Mouse (Mus musculus) erythroid progenitor cell, adult 5-6 weeks (primary cell): Measurements from ENCODE around the gene Dnajc28. TPM values are rescaled to one million over a fixed set of nuclear protein-coding genes. Genes with fewer than 3 reads are reported as not detected.

Experiments used
- total RNA-seq, 2 experiments: library from RNA; stranded (forward) in 1 of 2; stranded (reverse) in 1 of 2; fragments of 150-400 nt in 1 of 2; fragments of 186-747, 209-891 nt in 1 of 2; gene quantifications; 2 replicates each; pipeline versions ENCODE4 v1.2.3 to v1.2.4; 2015 to 2017; ENCODE audit warnings: low replicate concordance in 2 of 2

Gene Dnajc28
- total RNA-seq, 2 experiments from 2014 or later: 1.3 to 3.5 TPM

Other genes starting within 250 kb of the Dnajc28 start
- gene Ifnar2, start 246.2 kb downstream of the Dnajc28 start, total RNA-seq (2015; ENCODE audit: low replicate concordance): 94.3 and 165 TPM in 2 replicates
- 71.6 and 141 TPM in 2 replicates for gene Ifnar2, start 246.2 kb downstream of the Dnajc28 start, total RNA-seq (2017; ENCODE audit: low replicate concordance)
- gene Gm21970, start 227.3 kb downstream of the Dnajc28 start, total RNA-seq (2015; ENCODE audit: low replicate concordance): 4.7 and 12.6 TPM in 2 replicates
- not detected in 2 replicates for gene Gm21970, start 227.3 kb downstream of the Dnajc28 start, total RNA-seq (2017; ENCODE audit: low replicate concordance)
- 21.8 and 37.8 TPM in 2 replicates for gene Il10rb, start 212.9 kb downstream of the Dnajc28 start, total RNA-seq (2015; ENCODE audit: low replicate concordance)
- 20.5 and 33.1 TPM in 2 replicates for gene Il10rb, start 212.9 kb downstream of the Dnajc28 start, total RNA-seq (2017; ENCODE audit: low replicate concordance)
- 31.9 and 32.1 TPM in 2 replicates for gene Ifnar1, start 133.8 kb downstream of the Dnajc28 start, total RNA-seq (2015; ENCODE audit: low replicate concordance)
- gene Ifnar1, start 133.8 kb downstream of the Dnajc28 start, total RNA-seq (2017; ENCODE audit: low replicate concordance): 38.1 and 46.3 TPM in 2 replicates
- gene Ifngr2, start 72.0 kb downstream of the Dnajc28 start, total RNA-seq (2015; ENCODE audit: low replicate concordance): 5.4 and 6.1 TPM in 2 replicates
- gene Ifngr2, start 72.0 kb downstream of the Dnajc28 start, total RNA-seq (2017; ENCODE audit: low replicate concordance): 2.3 and 5.8 TPM in 2 replicates
- 19.8 and 22.2 TPM in 2 replicates for gene Tmem50b, start 21.2 kb downstream of the Dnajc28 start, total RNA-seq (2015; ENCODE audit: low replicate concordance)
- gene Tmem50b, start 21.2 kb downstream of the Dnajc28 start, total RNA-seq (2017; ENCODE audit: low replicate concordance): 9.2 and 10.7 TPM in 2 replicates
- gene Gart, start 27.9 kb upstream of the Dnajc28 start, total RNA-seq (2015; ENCODE audit: low replicate concordance): 47.9 and 60.8 TPM in 2 replicates
- gene Gart, start 27.9 kb upstream of the Dnajc28 start, total RNA-seq (2017; ENCODE audit: low replicate concordance): 48.5 and 63.1 TPM in 2 replicates
- gene Son, start 28.5 kb upstream of the Dnajc28 start, total RNA-seq (2015; ENCODE audit: low replicate concordance): 365 and 449 TPM in 2 replicates
- gene Son, start 28.5 kb upstream of the Dnajc28 start, total RNA-seq (2017; ENCODE audit: low replicate concordance): 237 and 325 TPM in 2 replicates
- gene Donson, start 69.7 kb upstream of the Dnajc28 start, total RNA-seq (2015; ENCODE audit: low replicate concordance): 97.3 and 123 TPM in 2 replicates
- 212 and 232 TPM in 2 replicates for gene Donson, start 69.7 kb upstream of the Dnajc28 start, total RNA-seq (2017; ENCODE audit: low replicate concordance)
- 49.7 and 69.6 TPM in 2 replicates for gene Cryzl1, start 109.9 kb upstream of the Dnajc28 start, total RNA-seq (2015; ENCODE audit: low replicate concordance)
- 79.6 and 125 TPM in 2 replicates for gene Cryzl1, start 109.9 kb upstream of the Dnajc28 start, total RNA-seq (2017; ENCODE audit: low replicate concordance)
- 133 and 192 TPM in 2 replicates for gene Itsn1, start 110.3 kb upstream of the Dnajc28 start, total RNA-seq (2015; ENCODE audit: low replicate concordance)
- gene Itsn1, start 110.3 kb upstream of the Dnajc28 start, total RNA-seq (2017; ENCODE audit: low replicate concordance): 435 and 485 TPM in 2 replicates